In the genomic region with DNA sequence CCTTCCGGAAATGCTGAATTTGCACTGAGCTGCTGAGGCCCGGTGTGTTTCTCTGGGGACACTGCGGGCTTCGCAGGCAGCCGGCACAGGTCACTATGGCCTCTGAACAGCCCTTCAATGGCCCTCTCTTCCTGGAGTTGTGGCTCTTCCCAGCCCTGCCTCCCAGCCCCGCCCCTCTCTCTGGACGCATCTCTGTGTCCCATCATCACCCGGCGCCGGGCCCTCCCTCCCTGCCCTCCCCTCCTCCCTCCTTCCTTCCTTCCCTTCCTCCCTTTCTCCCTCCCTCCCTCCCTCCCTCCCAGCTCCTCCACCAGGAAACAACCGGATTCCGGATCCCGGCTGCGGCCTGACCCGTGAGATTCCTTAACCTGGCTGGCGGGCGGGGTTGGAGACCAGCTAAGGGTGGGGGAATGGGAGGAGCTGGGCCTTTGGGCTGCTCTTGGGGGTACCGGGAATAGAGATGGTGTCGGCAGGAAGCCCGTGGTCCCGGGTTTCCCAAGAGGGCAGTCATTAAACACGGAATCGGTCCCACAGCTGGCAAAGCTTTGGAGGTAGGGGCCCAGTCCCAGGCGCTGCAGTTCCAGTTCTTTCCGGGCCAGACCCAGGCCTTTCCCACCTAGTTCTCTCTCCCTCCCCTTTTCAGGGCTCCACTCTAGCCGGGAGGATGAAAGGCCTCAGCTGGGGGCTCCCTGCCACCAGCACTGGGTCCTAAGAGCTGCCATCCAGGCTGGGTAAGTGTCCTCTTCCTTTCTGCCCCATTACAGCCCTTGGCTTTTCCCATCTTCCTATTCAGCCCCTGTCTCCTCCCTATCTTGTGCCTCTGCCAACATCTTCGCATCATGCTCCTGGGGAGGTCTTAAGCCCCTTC, we compare ENCODE assay signal across 8 mouse cellular contexts. TPM values are rescaled to one million over a fixed set of nuclear protein-coding genes. Genes with fewer than 3 reads are reported as not detected.
A peak's percentile ranks its signal among the peaks of the same experiment; 100 is the strongest.
DNase-seq lines count a peak whose midpoint lies in the region; ATAC-seq and TF ChIP-seq lines count a peak whose summit lies in the region.

TSS of gene Bcl2l2 (plus strand) at position 224 of the 868 bp plus-strand sequence.
TSS of gene Gm20521 (plus strand) at position 288 of the 868 bp plus-strand sequence.

- WGBS in heart, embryonic 12.5 days = under 1% methylated on average over 26 of the region's 27 CpGs
- WGBS in kidney, embryonic 15.5 days = under 1% methylated on average over 27 of the region's 27 CpGs
- WGBS in liver, embryonic 12.5 days (ENCODE audit: insufficient replicate concordance) = 2% methylated on average over 27 of the region's 27 CpGs
- WGBS in stomach, embryonic 14.5 days = under 1% methylated on average over 27 of the region's 27 CpGs

- H3K4me1 ChIP-seq in erythroblast, embryonic 14.5 days (ENCODE audit: control insufficient read depth) = peaks cover 20% of the 10 kb centered on the region
- peaks cover 33% of the 10 kb centered on the region for H3K4me1 ChIP-seq in heart, embryonic 12.5 days (replicated peaks)
- H3K4me1 ChIP-seq in kidney, embryonic 15.5 days = peaks cover 25% of the 10 kb centered on the region
- peaks cover 21% of the 10 kb centered on the region for H3K4me1 ChIP-seq in liver, embryonic 12.5 days
- peaks cover 16% of the 10 kb centered on the region for H3K4me1 ChIP-seq in stomach, embryonic 14.5 days (ENCODE audit: control insufficient read depth, insufficient read depth, low read length)

- H3K36me3 ChIP-seq in erythroblast, embryonic 14.5 days (ENCODE audit: control insufficient read depth) = peaks cover 4% of the 10 kb centered on the region; the same call in 1 of the 2 replicates
- H3K36me3 ChIP-seq in heart, embryonic 12.5 days = peaks cover 25% of the 10 kb centered on the region; the same call in 1 of the 2 replicates
- H3K36me3 ChIP-seq in kidney, embryonic 15.5 days = peaks cover 25% of the 10 kb centered on the region
- peaks cover 6% of the 10 kb centered on the region; the same call in 1 of the 2 replicates for H3K36me3 ChIP-seq in liver, embryonic 12.5 days
- no peaks in the 10 kb centered on the region for H3K36me3 ChIP-seq in myocyte (ENCODE audit: control insufficient read depth, insufficient read depth)
- peaks cover 12% of the 10 kb centered on the region; the same call in 1 of the 2 replicates for H3K36me3 ChIP-seq in stomach, embryonic 14.5 days (ENCODE audit: control insufficient read depth, insufficient read depth, low read length)

- H3K79me2 ChIP-seq in myocyte (ENCODE audit: control insufficient read depth, insufficient read depth) = peaks cover 25% of the 10 kb centered on the region

- H3K27ac ChIP-seq in heart, embryonic 12.5 days (ENCODE audit: poor library complexity, severe bottlenecking) = peak within 1 kb of the TSS; percentile 96
- H3K27ac ChIP-seq in kidney, embryonic 15.5 days = peak within 1 kb of the TSS; percentile 96
- H3K27ac ChIP-seq in liver, embryonic 12.5 days = peak within 1 kb of the TSS; percentile 77
- peak within 1 kb of the TSS; percentile 97 for H3K27ac ChIP-seq in stomach, embryonic 14.5 days (ENCODE audit: low read length)

- TF ChIP-seq POLR2A in myocyte (IDR thresholded peaks at IDR 0.05; ENCODE audit: insufficient read length, low read depth) = peak; percentile 95

- peak within 1 kb of the TSS; percentile 80 for H3K4me2 ChIP-seq in heart, embryonic 12.5 days
- peak within 1 kb of the TSS; percentile 82 for H3K4me2 ChIP-seq in kidney, embryonic 15.5 days
- peak within 1 kb of the TSS; percentile 80 for H3K4me2 ChIP-seq in liver, embryonic 12.5 days
- peak within 1 kb of the TSS; percentile 93 for H3K4me2 ChIP-seq in myocyte (ENCODE audit: low read depth)
- peak within 1 kb of the TSS; percentile 84 for H3K4me2 ChIP-seq in stomach, embryonic 14.5 days (replicated peaks; ENCODE audit: low read depth, low read length)

- DNase-seq in CD4-positive helper T cell, adult 2 months (ENCODE audit: low read depth, low spot score) = peak; percentile 56
- DNase-seq in brain, adult 2 months (ENCODE audit: low read depth, low spot score) = peak; percentile 96

- H3ac ChIP-seq in myocyte (ENCODE audit: control insufficient read depth, insufficient read length) = peak within 1 kb of the TSS; percentile 20

- peak within 1 kb of the TSS; percentile 88 for H3K9ac ChIP-seq in heart, embryonic 12.5 days
- H3K9ac ChIP-seq in kidney, embryonic 15.5 days = peak within 1 kb of the TSS; percentile 71
- H3K9ac ChIP-seq in liver, embryonic 12.5 days = peak within 1 kb of the TSS; percentile 75
- peak within 1 kb of the TSS; percentile 79 for H3K9ac ChIP-seq in stomach, embryonic 14.5 days (replicated peaks; ENCODE audit: low read depth, low read length)

- H3K27me3 ChIP-seq in erythroblast, embryonic 14.5 days (ENCODE audit: control insufficient read depth) = peaks cover 3% of the 10 kb centered on the region; the same call in 1 of the 2 replicates
- H3K27me3 ChIP-seq in heart, embryonic 12.5 days (replicated peaks) = no peaks in the 10 kb centered on the region
- peaks cover under 1% of the 10 kb centered on the region; the same call in 1 of the 2 replicates for H3K27me3 ChIP-seq in kidney, embryonic 15.5 days
- no peaks in the 10 kb centered on the region; the same call in 1 of the 2 replicates for H3K27me3 ChIP-seq in liver, embryonic 12.5 days (replicated peaks)
- H3K27me3 ChIP-seq in myocyte (ENCODE audit: control insufficient read depth, insufficient read depth, insufficient read length) = no peaks in the 10 kb centered on the region
- no peaks in the 10 kb centered on the region for H3K27me3 ChIP-seq in stomach, embryonic 14.5 days (ENCODE audit: control insufficient read depth, insufficient read depth, low read length)

- ATAC-seq in heart, embryonic 12.5 days (ENCODE audit: insufficient number of reproducible peaks, low FRiP score) = peak; percentile 91
- ATAC-seq in kidney, embryonic 15.5 days (replicated peaks; ENCODE audit: low FRiP score) = peak; percentile 91
- peak; percentile 88 for ATAC-seq in liver, embryonic 12.5 days
- ATAC-seq in stomach, embryonic 14.5 days (ENCODE audit: insufficient number of reproducible peaks, insufficient read depth, low FRiP score, low read depth) = peak; percentile 84

- peak within 1 kb of the TSS; percentile 59 for H3K4me3 ChIP-seq in erythroblast, embryonic 14.5 days (replicated peaks)
- peak within 1 kb of the TSS; percentile 73 for H3K4me3 ChIP-seq in heart, embryonic 12.5 days
- H3K4me3 ChIP-seq in kidney, embryonic 15.5 days (replicated peaks) = peak within 1 kb of the TSS; percentile 56
- H3K4me3 ChIP-seq in liver, embryonic 12.5 days = peak within 1 kb of the TSS; percentile 66
- peak within 1 kb of the TSS; percentile 93 for H3K4me3 ChIP-seq in myocyte
- peak within 1 kb of the TSS; percentile 73 for H3K4me3 ChIP-seq in stomach, embryonic 14.5 days (ENCODE audit: low read depth, low read length)

- H3K9me3 ChIP-seq in erythroblast, embryonic 14.5 days (ENCODE audit: control insufficient read depth, low read length) = peaks cover 5% of the 10 kb centered on the region
- no peaks in the 10 kb centered on the region for H3K9me3 ChIP-seq in heart, embryonic 12.5 days (replicated peaks)
- H3K9me3 ChIP-seq in kidney, embryonic 15.5 days (replicated peaks) = no peaks in the 10 kb centered on the region
- H3K9me3 ChIP-seq in liver, embryonic 12.5 days (replicated peaks) = no peaks in the 10 kb centered on the region
- H3K9me3 ChIP-seq in stomach, embryonic 14.5 days (ENCODE audit: control insufficient read depth, low read depth, low read length) = no peaks in the 10 kb centered on the region

TF ChIP-seq in myocyte, 11 proteins besides CTCF, POLR2A, EP300 and RAD21:
- TF ChIP-seq REST (IDR thresholded peaks at IDR 0.05; ENCODE audit: insufficient read depth, insufficient read length) = no peak
- no peak for TF ChIP-seq E2F4 (IDR thresholded peaks at IDR 0.05; ENCODE audit: insufficient read depth)
- TF ChIP-seq TCF3 (IDR thresholded peaks at IDR 0.05; ENCODE audit: insufficient read length, low read depth) = no peak
- no peak for TF ChIP-seq TCF12 (IDR thresholded peaks at IDR 0.05; ENCODE audit: insufficient read depth, poor library complexity, severe bottlenecking)
- no peak for TF ChIP-seq CEBPB (IDR thresholded peaks at IDR 0.05; ENCODE audit: insufficient read depth, poor library complexity, severe bottlenecking)
- TF ChIP-seq MYOG (IDR thresholded peaks at IDR 0.05; ENCODE audit: control insufficient read depth in 1 of 3, insufficient read depth in 1 of 3, insufficient read length in 2 of 3, low read depth in 2 of 3) = no peak
- no peak for TF ChIP-seq MYOD1 (IDR thresholded peaks at IDR 0.05; ENCODE audit: control insufficient read depth in 1 of 3, insufficient read length in 2 of 3, low read depth in 2 of 3)
- TF ChIP-seq POLR2AphosphoS2 (IDR thresholded peaks at IDR 0.05; ENCODE audit: insufficient read length, low read depth) = peak; percentile 91

RNA-seq across cellular contexts. Expression of gene Bcl2l2, which starts in this region (rescaled TPM):
- 0.66 and 0.95 TPM in 2 replicates for polyA plus RNA-seq in erythroblast, embryonic 14.5 days (2012)
- polyA plus RNA-seq in heart, embryonic 12.5 days (2016; fragmentation: Nextera tagmentation; extraction: Ambion mirVana) = 2.3 and 2.4 TPM in 2 replicates
- 4.0 and 4.7 TPM in 2 replicates for polyA plus RNA-seq in kidney, embryonic 15.5 days (2015; fragmentation: Nextera tagmentation; extraction: Ambion mirVana)
- 0.83 and 1.2 TPM in 2 replicates for polyA plus RNA-seq in liver, embryonic 12.5 days (2016; fragmentation: Nextera tagmentation; extraction: Ambion mirVana)
- 20.5 TPM for polyA plus RNA-seq in myocyte (2012; fragmentation: generic; extraction: Trizol)
- 6.1 and 6.2 TPM in 2 replicates for polyA plus RNA-seq in stomach, embryonic 14.5 days (2014; fragmentation: Nextera tagmentation; extraction: Ambion mirVana)

RNA-seq across cellular contexts. Expression of gene Gm20521, which starts in this region (rescaled TPM):
- 0.05 and 0.14 TPM in 2 replicates for polyA plus RNA-seq in erythroblast, embryonic 14.5 days (2012)
- polyA plus RNA-seq in heart, embryonic 12.5 days (2016; fragmentation: Nextera tagmentation; extraction: Ambion mirVana) = not detected in 2 replicates
- 0.14 and 0.75 TPM in 2 replicates for polyA plus RNA-seq in kidney, embryonic 15.5 days (2015; fragmentation: Nextera tagmentation; extraction: Ambion mirVana)
- polyA plus RNA-seq in liver, embryonic 12.5 days (2016; fragmentation: Nextera tagmentation; extraction: Ambion mirVana) = 0.14 TPM in 1 of 2 replicates, not detected in the other
- 0.47 TPM for polyA plus RNA-seq in myocyte (2012; fragmentation: generic; extraction: Trizol)
- polyA plus RNA-seq in stomach, embryonic 14.5 days (2014; fragmentation: Nextera tagmentation; extraction: Ambion mirVana) = not detected in 2 replicates

Comparison
In these comparisons a context has a peak if more than half of its experiments do, and no peak if none do; other contexts are left out.
1. Peak in every context shown above with its lines: DNase-seq, ATAC-seq, H3K4me3 ChIP-seq and H3K27ac ChIP-seq.